Mouse (Mus musculus) inflammation-experienced regulatory T-cells, adult 16 weeks (primary cell): ENCODE data around the gene Defb23. TPM values are rescaled to one million over a fixed set of nuclear protein-coding genes. Genes with fewer than 3 reads are reported as not detected.

Experiments
- polyA plus RNA-seq: library from polyadenylated mRNA; unstranded; fragments of 100-300 nt; shearing (Covaris generic); gene quantifications from one replicate; pipeline ENCODE4 v1.2.1, GENCODE M21; 2017

Defb23 gene
- polyA plus RNA-seq: not detected

DNA sequence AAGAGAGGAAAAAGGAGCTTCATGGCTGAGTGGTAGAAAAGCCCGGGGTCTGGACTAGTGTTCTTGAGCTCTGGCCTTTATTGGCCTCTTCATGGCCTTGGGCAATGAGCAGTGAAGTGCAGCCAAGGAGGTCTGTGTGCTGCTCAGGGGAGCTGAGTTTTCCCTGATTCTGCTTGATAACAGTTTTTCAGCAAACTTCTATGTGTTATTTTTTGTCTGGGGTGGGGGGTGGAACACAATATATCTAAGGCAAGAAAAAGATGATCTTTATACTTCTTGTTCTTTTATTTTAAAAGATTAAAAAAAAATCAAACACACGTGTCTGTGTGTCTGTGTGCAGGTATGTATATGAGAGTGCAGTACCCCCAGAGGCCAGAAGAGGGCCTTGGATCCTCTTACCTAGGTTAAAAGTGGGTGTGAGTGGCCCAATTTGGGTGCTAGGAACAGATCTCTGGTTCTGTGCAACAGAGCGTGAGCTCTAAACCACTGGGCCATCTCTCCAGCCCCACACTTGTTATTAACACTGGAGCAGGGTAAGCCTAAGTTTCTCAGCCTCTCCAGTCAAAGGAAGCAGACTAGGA lies at the start of gene Defb23:
Defb23 (minus strand) TSS at position 51 of the 581 bp plus-strand sequence.

DNA sequence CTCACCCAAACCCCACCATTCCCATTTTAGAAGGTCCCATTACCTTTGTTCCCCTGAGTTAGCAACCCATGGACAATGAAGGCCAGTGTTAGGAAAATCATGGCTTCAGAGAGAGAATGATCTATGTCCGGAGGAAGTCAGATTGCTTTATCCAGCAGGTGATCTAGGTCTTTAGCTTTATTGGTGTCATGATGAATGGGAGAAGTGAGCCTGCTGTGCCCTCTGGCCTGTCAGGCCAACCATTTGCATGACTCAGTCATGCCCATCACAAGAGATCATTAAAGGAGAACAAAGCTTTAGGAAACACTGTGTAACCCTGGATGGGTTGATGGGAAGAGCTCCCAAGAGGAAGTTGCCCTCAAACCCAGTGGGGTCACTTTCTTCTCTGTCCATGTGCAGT lies 47.2 kb upstream of the Defb23 start, which contains the start of gene Defb26:
Defb26 (minus strand) TSS at position 101 of the 400 bp plus-strand sequence.

DNA sequence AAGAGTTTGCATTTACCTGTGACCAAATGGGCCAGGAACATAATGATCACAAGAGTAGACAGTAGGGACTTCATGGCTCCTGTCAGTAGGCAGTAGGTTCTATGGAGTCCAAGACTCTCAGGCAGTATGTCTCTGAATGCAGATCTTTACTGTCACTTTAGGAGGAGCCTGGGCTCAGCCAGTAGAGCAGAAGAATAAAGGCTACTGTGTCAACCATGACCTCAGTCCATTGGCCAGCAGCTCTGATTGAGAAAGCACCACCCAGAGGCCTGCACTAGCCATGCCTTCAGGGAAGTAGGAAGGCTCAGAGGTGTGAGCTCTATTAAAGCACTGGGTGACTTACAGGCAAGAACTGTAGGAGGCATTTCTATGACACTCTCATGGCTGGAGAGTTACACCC lies 25.6 kb upstream of the Defb23 start, which contains the start of gene Defb22:
Defb22 (minus strand) TSS at position 101 of the 400 bp plus-strand sequence.

DNA sequence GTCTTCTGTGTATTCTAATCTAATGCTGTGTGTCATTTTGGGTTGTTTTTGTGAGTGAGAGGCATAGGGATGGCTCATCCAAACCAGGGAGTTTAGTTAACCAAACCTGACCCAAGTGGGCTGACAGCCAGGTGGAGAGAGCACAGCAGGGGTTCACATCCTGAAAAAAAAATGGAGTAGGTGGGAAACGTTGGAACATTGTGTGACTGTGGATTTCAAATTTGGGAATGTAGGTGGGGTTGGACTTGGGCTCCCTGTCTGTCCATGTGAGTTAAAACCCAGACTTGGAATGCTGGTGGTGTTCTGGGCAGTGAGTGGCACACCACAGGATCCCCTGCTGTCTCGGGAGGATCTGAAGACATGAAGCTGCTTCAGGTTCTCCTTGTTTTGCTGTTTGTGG lies 12.3 kb upstream of the Defb23 start, which contains the start of gene Defb20:
Defb20 (plus strand) TSS at position 301 of the 400 bp plus-strand sequence.

DNA sequence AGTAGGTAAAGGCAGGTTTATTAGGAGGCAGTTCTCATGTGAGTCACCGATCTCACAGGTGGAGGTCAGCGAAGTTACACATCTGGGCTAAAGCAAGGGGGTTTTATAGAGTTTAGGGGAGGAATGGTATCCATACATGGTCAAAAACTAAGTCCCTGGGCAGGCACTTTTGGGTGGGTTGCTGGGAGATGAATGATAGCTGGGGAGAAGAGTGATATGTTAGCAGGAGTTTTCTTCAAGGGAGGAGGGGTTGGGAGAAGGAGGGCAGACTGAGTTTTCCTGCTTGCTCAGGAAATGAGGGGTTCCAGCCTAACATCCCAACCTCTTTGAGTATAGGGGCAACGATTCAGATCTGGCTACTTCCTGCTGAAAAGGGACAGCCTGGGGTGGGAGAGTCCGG lies 49.1 kb downstream of the Defb23 start, which contains the start of gene 6820408C15Rik:
6820408C15Rik (plus strand) TSS at position 301 of the 400 bp plus-strand sequence.

DNA sequence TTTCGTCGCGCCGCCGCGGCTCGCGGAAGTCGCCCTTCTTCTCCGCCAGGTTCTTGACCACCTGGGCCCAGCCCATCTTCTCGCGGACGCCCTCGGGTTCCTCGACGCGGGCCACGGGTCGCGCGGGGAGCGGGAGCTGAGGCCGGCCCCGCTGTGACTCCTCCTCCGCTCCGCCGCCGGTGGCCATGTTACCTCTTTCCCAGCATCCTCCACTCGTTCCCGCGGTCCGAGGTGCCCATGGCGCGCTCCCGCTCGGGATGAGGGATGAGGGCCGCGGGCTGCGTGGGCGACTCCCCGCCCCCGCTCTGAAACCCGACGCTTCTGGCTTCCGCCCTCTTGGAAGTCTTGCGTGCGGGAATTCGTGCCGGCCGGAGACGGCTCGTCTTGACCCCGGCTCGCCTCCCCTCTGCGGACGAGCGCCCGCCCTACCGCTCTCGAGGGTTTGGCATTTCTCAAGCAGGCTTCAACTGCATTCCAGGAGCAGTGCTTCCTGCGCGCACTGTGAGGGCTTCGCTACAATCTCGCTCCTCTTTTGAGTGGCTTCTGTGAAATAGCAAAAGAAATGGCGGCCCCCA lies 49.7 kb downstream of the Defb23 start, which contains the start of gene Zcchc3:
Zcchc3 (minus strand) TSS at position 437 of the 575 bp plus-strand sequence.

Other genes with a start within 250 kb of the Defb23 start
- gene Csnk2a1, start 237.8 kb downstream of the Defb23 start, polyA plus RNA-seq: 49.3 TPM
- gene Tbc1d20, start 170.8 kb downstream of the Defb23 start, polyA plus RNA-seq: 50.9 TPM
- 400 TPM for gene Rbck1, start 132.0 kb downstream of the Defb23 start, polyA plus RNA-seq
- 4.5 TPM for gene Trib3, start 120.6 kb downstream of the Defb23 start, polyA plus RNA-seq
- not detected for gene Nrsn2, start 88.0 kb downstream of the Defb23 start, polyA plus RNA-seq
- 0.11 TPM for gene Sox12, start 66.6 kb downstream of the Defb23 start, polyA plus RNA-seq
- gene Zcchc3, start 49.6 kb downstream of the Defb23 start, polyA plus RNA-seq: 1.7 TPM
- gene 6820408C15Rik, start 49.0 kb downstream of the Defb23 start, polyA plus RNA-seq: not detected
- not detected for gene Defb20, start 12.4 kb upstream of the Defb23 start, polyA plus RNA-seq
- not detected for gene Defb22, start 25.5 kb upstream of the Defb23 start, polyA plus RNA-seq
- gene Defb26, start 47.1 kb upstream of the Defb23 start, polyA plus RNA-seq: not detected
- gene Defb28, start 53.6 kb upstream of the Defb23 start, polyA plus RNA-seq: not detected
- gene Defb29, start 75.5 kb upstream of the Defb23 start, polyA plus RNA-seq: not detected
- gene Gm17416, start 104.7 kb upstream of the Defb23 start, polyA plus RNA-seq: not detected
- not detected for gene Defb21, start 108.1 kb upstream of the Defb23 start, polyA plus RNA-seq
- not detected for gene Defb19, start 115.7 kb upstream of the Defb23 start, polyA plus RNA-seq
- not detected for gene Defb45, start 134.8 kb upstream of the Defb23 start, polyA plus RNA-seq
- not detected for gene Defb36, start 139.7 kb upstream of the Defb23 start, polyA plus RNA-seq
- not detected for gene Defb25, start 158.4 kb upstream of the Defb23 start, polyA plus RNA-seq
- not detected for gene Rem1, start 162.3 kb upstream of the Defb23 start, polyA plus RNA-seq
- gene H13, start 204.8 kb upstream of the Defb23 start, polyA plus RNA-seq: 69.2 TPM
- 3.0 TPM for gene Mcts2, start 222.4 kb upstream of the Defb23 start, polyA plus RNA-seq